Mouse (Mus musculus): ENCODE data around the gene Phc2. TPM values are rescaled to one million over a fixed set of nuclear protein-coding genes. Genes with fewer than 3 reads are reported as not detected.

The Phc2 gene
- total RNA-seq, 2 experiments from 2014 or later, result 93.8 to 95.1 TPM

DNA sequence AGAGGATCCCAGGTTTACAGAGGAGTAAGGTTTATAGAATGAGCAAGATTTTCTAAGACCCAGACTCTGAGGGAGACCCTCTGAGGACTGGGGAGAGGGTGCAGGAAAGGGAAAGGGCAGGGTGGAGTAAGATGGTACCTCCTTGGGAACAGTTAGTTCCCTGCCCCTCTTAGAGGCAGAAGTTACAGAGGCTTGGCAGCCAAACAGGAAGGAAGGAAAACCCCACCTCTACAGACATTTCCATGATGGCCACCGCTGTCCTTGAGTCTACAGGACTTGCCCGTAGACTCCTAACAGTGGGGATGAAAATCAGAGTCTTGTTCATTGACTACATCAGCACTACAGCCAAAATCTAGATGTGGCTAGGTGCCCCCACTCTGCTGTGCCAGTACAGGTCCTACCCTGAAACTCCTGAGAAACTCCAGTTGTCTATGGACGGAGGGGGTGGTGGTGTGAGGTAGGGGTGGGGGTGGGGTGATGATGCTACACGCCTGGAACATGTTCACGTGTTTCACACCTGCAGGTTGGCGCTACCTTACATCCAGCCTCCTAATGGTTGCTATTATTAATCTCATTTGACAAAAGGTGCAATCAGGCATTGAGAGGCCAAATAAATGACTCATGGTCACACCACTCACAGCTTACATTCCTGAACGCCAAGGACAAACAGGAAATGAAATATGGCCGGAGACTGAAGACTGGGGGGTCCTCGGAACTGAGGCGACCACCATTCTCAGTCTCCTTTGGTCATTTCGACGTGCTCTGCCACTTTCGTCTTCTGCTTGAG lies 115.3 kb downstream of the Phc2 start:
- no peak for DNase-seq (ENCODE audit: extremely low spot score in 1 of 2, low spot score in 1 of 2)

- DNase-seq (ENCODE audit: extremely low spot score in 1 of 2, low spot score in 1 of 2), result no peak
Observed at GRCm38 (mm10) chr4:128770698-128771097, 116.2 kb downstream of the Phc2 start.

DNA sequence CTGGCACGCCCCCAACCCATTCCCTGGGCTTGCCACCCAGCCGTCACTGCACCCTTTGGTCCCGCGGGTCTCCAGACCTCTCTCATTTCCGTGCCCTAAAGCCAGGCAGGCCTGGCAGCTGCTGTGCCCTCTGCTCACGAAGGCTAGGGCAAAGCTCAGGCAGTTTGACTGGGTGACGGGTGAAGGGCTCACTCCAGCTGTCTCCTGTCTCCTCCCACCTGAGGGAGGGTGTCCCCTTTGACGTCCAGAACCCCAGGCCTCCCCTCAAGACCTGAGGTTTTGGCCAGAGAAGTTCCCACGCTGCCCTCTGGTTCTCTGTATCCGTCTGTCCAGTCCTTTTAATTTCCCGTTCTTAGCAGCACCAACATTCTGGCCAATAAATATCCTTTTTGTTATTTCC lies 119.3 kb downstream of the Phc2 start:
- no peak for DNase-seq (ENCODE audit: extremely low spot score in 1 of 2, low spot score in 1 of 2)

GRCm38 (mm10) chr4:128774467-128774866 lies 120.0 kb downstream of the Phc2 start:
- peak in 1 of 2 experiments; percentile 65 for DNase-seq (ENCODE audit: extremely low spot score in 1 of 2, low spot score in 1 of 2)

DNA sequence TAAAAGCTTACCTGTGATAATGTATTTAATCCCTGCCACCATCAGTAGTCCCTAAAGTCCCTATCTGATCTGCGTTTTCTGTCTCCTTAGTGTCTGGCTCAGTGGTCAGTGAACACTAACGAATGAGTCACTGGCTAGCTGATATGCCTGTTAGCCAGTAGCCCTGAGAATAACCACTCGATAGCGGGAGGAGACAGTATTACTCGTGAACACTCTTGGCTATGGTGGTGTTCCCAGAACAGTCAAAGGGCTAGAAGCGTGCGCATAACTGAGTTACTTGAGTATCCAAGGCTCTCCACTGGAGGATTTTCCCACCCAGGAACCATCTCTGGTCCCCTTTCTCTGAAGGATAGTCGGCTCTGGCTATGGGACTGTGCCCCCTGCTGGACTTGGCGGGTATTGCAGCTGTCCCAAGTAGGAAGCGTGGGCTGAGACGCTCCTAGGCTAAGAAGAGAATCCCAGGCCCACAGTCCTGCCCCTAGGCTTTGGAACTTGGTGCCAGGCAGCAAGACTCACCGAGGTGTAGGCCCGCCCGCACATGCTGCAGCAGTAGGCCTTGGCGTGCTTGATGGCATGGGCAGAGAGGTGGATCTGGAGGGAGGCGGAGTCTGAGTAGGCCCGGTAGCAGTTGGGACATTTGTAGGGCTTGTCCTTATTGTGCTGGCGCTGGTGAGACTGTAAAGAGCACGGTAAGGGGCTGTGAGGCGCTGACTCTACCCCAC lies 122.2 kb downstream of the Phc2 start:
- DNase-seq (ENCODE audit: extremely low spot score in 1 of 2, low spot score in 1 of 2), result peak; percentile 64 to 84

GRCm38 (mm10) chr4:128777593-128777992 lies 123.1 kb downstream of the Phc2 start:
- DNase-seq (ENCODE audit: extremely low spot score in 1 of 2, low spot score in 1 of 2), result no peak

DNA sequence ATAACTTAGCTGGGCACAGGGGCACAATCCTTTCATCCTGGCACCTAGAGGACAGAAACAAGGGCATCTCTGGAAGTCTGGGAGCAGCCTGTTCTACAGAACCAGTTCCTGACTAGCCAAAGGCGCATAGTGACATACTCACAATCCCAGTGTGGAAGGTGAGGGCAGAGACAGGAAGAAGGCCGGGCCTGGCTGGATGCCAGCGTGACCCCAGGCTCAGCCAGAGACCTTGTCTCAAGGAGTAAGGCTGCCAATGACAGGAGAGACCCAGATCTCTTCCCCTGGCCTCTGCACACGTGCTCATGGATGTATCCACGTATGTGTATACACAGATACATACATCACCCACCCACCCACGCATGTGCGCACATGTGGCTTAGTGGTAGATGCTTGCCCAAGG lies 127.5 kb downstream of the Phc2 start:
- DNase-seq (ENCODE audit: extremely low spot score in 1 of 2, low spot score in 1 of 2), result no peak

- no peak for DNase-seq (ENCODE audit: extremely low spot score in 1 of 2, low spot score in 1 of 2)
Observed at GRCm38 (mm10) chr4:128782645-128783044, 128.1 kb downstream of the Phc2 start.

- DNase-seq (ENCODE audit: extremely low spot score in 1 of 2, low spot score in 1 of 2), result no peak
Observed at GRCm38 (mm10) chr4:128784950-128785631, 130.6 kb downstream of the Phc2 start.

GRCm38 (mm10) chr4:128785921-128786654 lies 131.6 kb downstream of the Phc2 start:
- DNase-seq (ENCODE audit: extremely low spot score in 1 of 2, low spot score in 1 of 2), result no peak

GRCm38 (mm10) chr4:128787023-128787939 lies 132.8 kb downstream of the Phc2 start:
- DNase-seq (ENCODE audit: extremely low spot score in 1 of 2, low spot score in 1 of 2), result no peak

DNA sequence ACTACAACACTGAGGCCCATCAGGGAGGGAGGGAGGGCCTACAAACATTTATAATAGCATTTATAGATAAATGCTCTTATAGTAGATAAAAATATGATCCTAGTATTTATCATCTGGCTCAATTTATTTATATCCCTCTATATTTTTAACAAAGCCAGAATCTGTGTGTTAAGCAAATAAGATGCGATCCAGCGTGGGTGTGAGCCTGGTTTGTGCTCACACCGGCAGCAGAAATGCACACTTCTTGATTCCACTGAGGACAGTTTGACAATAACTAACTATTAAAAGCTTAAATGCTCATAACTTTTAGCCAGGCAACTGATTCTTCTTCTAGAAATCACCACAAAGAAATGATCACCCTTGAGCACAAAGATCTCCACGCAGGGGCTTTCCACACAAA lies 133.6 kb downstream of the Phc2 start:
- no peak for DNase-seq (ENCODE audit: extremely low spot score in 1 of 2, low spot score in 1 of 2)

GRCm38 (mm10) chr4:128789646-128790045 lies 135.1 kb downstream of the Phc2 start:
- DNase-seq (ENCODE audit: extremely low spot score in 1 of 2, low spot score in 1 of 2), result no peak

GRCm38 (mm10) chr4:128793710-128794109 lies 139.2 kb downstream of the Phc2 start:
- no peak for DNase-seq (ENCODE audit: extremely low spot score in 1 of 2, low spot score in 1 of 2)

DNA sequence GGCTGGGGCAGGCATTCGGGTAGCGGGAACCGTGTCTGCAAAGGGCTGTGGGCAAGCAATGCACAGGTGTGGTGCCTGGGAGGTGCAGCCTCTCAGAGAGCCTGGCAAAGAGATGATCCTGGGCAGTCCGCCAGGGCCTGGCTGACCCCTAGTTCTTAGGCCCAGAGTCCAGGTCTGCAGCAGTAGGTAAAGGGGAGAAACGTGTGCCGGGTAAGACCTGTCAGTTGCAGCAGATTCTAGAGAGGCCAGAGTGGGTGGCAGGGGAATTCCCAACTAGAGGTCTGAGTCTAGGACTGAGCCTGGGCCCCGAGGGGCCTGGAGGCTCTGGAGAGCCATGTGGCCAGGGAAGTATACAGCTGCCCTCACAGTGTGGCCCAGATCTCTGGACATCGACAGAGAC lies 139.7 kb downstream of the Phc2 start:
- DNase-seq (ENCODE audit: extremely low spot score in 1 of 2, low spot score in 1 of 2), result no peak

DNA sequence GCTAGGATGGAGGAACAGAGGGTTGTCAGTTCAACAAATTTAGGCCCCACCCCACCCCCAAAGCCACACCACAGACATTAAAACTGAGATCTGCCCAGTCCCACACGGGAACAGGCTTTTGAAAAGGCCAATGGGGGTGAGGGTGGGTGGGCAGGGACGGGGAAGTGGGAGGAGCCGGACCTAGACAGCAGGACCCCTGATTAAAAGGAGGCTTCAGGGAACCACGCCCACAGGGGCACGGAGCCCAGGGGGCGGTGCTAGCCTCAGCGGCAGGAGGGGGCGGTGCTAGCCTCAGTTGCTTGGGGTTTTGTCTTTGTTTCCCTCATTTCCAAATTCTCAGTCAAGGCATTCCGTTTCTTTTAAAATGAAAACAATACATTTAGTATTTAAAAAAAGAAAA lies 141.1 kb downstream of the Phc2 start:
- DNase-seq (ENCODE audit: extremely low spot score in 1 of 2, low spot score in 1 of 2), result no peak

GRCm38 (mm10) chr4:128796788-128797187 lies 142.3 kb downstream of the Phc2 start:
- no peak for DNase-seq (ENCODE audit: extremely low spot score in 1 of 2, low spot score in 1 of 2)

DNA sequence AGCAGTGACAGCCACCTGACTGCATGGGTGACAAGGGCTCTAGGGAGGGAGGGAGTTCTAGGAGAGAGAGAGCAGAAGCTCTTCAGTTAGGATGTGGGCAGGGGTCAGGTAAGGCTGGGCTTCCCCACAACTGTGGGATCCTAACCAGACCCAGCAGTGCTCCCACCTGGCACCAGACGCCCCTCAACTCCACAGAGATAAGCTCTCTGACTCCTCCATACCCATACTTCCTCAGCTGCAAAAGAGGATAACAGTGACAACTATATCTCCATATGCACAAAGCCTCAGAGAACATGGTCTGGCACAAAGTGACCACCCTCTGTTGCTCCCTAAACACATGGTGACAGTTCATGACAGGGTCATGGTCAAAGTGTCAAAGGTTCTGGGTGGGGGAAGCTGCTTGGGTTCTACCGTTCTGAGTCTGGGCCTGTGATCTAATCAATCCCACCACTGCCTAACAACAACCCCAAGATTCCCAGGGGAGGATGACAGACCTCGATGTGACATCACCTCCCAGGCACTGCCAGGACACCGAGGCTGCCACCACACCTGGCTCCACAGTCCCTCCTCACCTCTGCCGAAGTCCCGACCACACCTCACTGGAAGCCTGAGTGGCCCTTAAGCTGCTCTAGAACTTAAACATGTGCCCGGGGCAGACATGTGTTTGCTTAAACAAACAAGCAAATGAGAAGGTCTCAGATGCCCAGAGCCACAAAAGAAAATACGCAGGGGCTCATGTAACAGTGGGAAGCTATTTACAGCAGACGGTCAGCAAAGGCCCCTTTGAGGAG lies 147.4 kb downstream of the Phc2 start:
- no peak for DNase-seq (ENCODE audit: extremely low spot score in 1 of 2, low spot score in 1 of 2)

Measured in layer of hippocampus, postnatal 25 days (tissue).